Mouse (Mus musculus): ENCODE data around the gene Chn2.
"Not testable (repeated sequence)": the region's sequence is repeated elsewhere in the genome, so short reads cannot be mapped to it uniquely, and the experiment has no call there.

Chn2 gene

GRCm38 (mm10) chr6:54151443-54152241 is 112.3 kb downstream of the Chn2 start:
- DNase-seq (ENCODE audit: low read depth, low spot score), result no peak

- no peak for DNase-seq (ENCODE audit: low read depth, low spot score)
Observed at GRCm38 (mm10) chr6:54157097-54157496, 117.7 kb downstream of the Chn2 start.

GRCm38 (mm10) chr6:54158317-54158716 is 119.0 kb downstream of the Chn2 start:
- DNase-seq (ENCODE audit: low read depth, low spot score), result no peak

GRCm38 (mm10) chr6:54160677-54161076 is 121.3 kb downstream of the Chn2 start:
- DNase-seq (ENCODE audit: low read depth, low spot score), result no peak

GRCm38 (mm10) chr6:54161246-54161645 is 121.9 kb downstream of the Chn2 start:
- no peak for DNase-seq (ENCODE audit: low read depth, low spot score)

GRCm38 (mm10) chr6:54162321-54162720 is 123.0 kb downstream of the Chn2 start:
- DNase-seq (ENCODE audit: low read depth, low spot score), result no peak

GRCm38 (mm10) chr6:54162786-54163185 is 123.4 kb downstream of the Chn2 start:
- no peak for DNase-seq (ENCODE audit: low read depth, low spot score)

- no peak for DNase-seq (ENCODE audit: low read depth, low spot score)
Observed at GRCm38 (mm10) chr6:54163702-54164101, 124.3 kb downstream of the Chn2 start.

- peak; percentile 54 for DNase-seq (ENCODE audit: low read depth, low spot score)
Observed at GRCm38 (mm10) chr6:54164777-54165176, 125.4 kb downstream of the Chn2 start.

GRCm38 (mm10) chr6:54165246-54165645 is 125.9 kb downstream of the Chn2 start:
- DNase-seq (ENCODE audit: low read depth, low spot score), result peak; percentile 74

- DNase-seq (ENCODE audit: low read depth, low spot score), result no peak
Observed at GRCm38 (mm10) chr6:54165863-54166262, 126.5 kb downstream of the Chn2 start.

GRCm38 (mm10) chr6:54166991-54167546 is 127.7 kb downstream of the Chn2 start:
- DNase-seq (ENCODE audit: low read depth, low spot score), result no peak

GRCm38 (mm10) chr6:54170286-54170894 is 131.0 kb downstream of the Chn2 start:
- DNase-seq (ENCODE audit: low read depth, low spot score), result no peak

- DNase-seq (ENCODE audit: low read depth, low spot score), result no peak
Observed at GRCm38 (mm10) chr6:54171385-54171784, 132.0 kb downstream of the Chn2 start.

GRCm38 (mm10) chr6:54175473-54176215 is 136.3 kb downstream of the Chn2 start:
- no peak for DNase-seq (ENCODE audit: low read depth, low spot score)

GRCm38 (mm10) chr6:54177081-54177480 is 137.7 kb downstream of the Chn2 start:
- DNase-seq (ENCODE audit: low read depth, low spot score), result not testable (repeated sequence)

- no peak for DNase-seq (ENCODE audit: low read depth, low spot score)
Observed at GRCm38 (mm10) chr6:54179056-54179873, 139.9 kb downstream of the Chn2 start.

GRCm38 (mm10) chr6:54179874-54180212 is 140.5 kb downstream of the Chn2 start:
- no peak for DNase-seq (ENCODE audit: low read depth, low spot score)

GRCm38 (mm10) chr6:54183825-54184578 is 144.6 kb downstream of the Chn2 start:
- DNase-seq (ENCODE audit: low read depth, low spot score), result no peak

- DNase-seq (ENCODE audit: low read depth, low spot score), result no peak
Observed at GRCm38 (mm10) chr6:54193631-54194305, 154.4 kb downstream of the Chn2 start.
